Mouse (Mus musculus): ENCODE measurements around the gene Spag9. TPM values are rescaled to one million over a fixed set of nuclear protein-coding genes. Genes with fewer than 3 reads are reported as not detected.
A peak's percentile ranks its signal among the peaks of the same experiment; 100 is the strongest.

Spag9 gene
- polyA plus RNA-seq, 1 experiment from 2014 or later = 101 TPM

DNA sequence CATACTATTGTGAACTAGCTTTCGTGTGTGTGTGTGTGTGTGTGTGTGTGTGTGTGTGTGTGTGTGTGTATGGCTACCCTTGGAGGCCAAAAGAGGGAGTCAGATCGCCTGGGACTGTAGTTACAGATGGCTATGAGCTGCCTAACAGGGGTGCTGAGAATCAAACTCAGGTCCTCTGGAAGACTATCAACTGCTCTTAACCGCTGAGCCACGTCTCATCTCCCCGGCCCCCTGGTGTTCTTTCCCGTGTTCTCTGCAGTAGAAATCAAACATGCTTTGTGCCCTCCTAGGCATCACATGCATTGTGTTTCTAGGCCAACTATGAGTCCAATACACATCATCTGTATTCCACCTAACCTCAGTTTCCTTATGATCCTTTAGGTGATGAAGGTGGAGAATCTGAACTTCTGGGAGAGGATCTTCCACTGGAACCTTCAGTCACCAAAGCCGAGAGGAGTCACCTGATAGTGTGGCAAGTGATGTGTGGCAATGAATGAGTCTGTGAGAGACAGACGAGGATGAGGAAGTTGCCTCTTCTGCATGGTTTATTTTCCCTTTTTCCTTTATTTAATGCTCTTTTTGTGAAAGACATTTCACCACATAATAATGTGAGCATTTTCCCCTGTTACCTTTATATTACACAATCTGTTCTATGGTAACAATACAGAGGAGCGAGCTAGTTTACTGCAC is 126.6 kb downstream of the Spag9 start:
- H3K36me3 ChIP-seq (ENCODE audit: control insufficient read depth, insufficient read depth, low read length) = peaks cover 9% of the 10 kb centered on the region; the same call in 1 of the 2 replicates
- H3K4me2 ChIP-seq (ENCODE audit: low read depth, low read length, severe bottlenecking) = no peak overlapping the region
- H3K4me3 ChIP-seq (ENCODE audit: low read depth, low read length) = no peak overlapping the region
- WGBS = 93% methylated on average over 9 of the region's 9 CpGs
- ATAC-seq (replicated peaks; ENCODE audit: low FRiP score) (no peak), DNase-seq (ENCODE audit: low spot score) (no peak)
- H3K4me1 ChIP-seq (replicated peaks; ENCODE audit: control insufficient read depth, insufficient read depth, low read length) = no peaks in the 10 kb centered on the region
- no peak overlapping the region for H3K9ac ChIP-seq (ENCODE audit: low read length)
- H3K27ac ChIP-seq (ENCODE audit: low read depth, low read length) = no peak overlapping the region
- no peaks in the 10 kb centered on the region for H3K9me3 ChIP-seq (ENCODE audit: control insufficient read depth, low read length)
- H3K27me3 ChIP-seq (ENCODE audit: control insufficient read depth, insufficient read depth, low read length) = no peaks in the 10 kb centered on the region

DNA sequence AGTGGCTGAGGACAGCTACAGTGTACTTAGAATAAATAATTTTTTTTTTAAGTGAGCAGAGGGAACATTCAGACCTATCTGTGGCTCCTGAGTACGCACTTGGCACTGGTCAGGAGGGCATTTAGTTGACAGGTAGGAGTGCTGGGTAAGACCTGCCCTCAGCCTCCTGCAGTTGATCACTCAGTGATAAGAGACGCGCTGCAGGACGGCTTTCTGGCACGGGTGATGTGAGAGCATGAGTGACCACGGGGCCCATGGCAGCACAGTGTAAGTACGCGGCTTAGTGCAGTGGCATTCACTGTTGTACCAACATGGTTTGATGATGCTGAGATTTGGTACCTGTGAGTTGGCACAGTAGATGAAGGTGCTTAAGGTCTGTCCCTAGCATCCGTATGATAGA is 130.8 kb downstream of the Spag9 start:
- ATAC-seq (replicated peaks; ENCODE audit: low FRiP score) (no peak), DNase-seq (ENCODE audit: low spot score) (peak; percentile 47)
- no peak overlapping the region for H3K4me3 ChIP-seq (ENCODE audit: low read depth, low read length)
- H3K9ac ChIP-seq (ENCODE audit: low read length) = no peak overlapping the region
- peaks cover 2% of the 10 kb centered on the region; the same call in 1 of the 2 replicates for H3K4me1 ChIP-seq (replicated peaks; ENCODE audit: control insufficient read depth, insufficient read depth, low read length)
- no peak overlapping the region for H3K4me2 ChIP-seq (ENCODE audit: low read depth, low read length, severe bottlenecking)
- 93% methylated on average over 9 of the region's 9 CpGs for WGBS
- no peaks in the 10 kb centered on the region for H3K9me3 ChIP-seq (ENCODE audit: control insufficient read depth, low read length)
- H3K36me3 ChIP-seq (ENCODE audit: control insufficient read depth, insufficient read depth, low read length) = peaks cover 9% of the 10 kb centered on the region; the same call in 1 of the 2 replicates
- no peak overlapping the region for H3K27ac ChIP-seq (ENCODE audit: low read depth, low read length)
- no peaks in the 10 kb centered on the region for H3K27me3 ChIP-seq (ENCODE audit: control insufficient read depth, insufficient read depth, low read length)

DNA sequence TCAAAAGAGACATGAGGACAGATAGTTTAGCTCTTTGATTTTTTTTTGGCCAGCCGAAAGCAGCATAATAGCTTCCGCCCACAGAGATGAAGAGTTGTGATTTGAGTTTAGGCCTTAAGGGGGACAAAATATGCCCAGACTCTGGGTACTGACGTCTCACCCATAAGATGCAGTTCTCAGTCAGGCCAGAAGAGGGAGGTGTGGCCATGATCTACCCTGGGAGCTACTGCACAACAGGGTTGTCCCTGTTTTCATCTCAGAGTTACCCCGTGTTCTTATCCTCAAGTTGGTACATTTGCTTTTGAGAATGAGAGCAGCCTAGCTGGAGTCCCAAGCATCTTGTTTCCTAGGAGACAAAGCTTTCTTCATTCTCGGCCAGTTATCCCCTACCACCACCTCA is 132.1 kb downstream of the Spag9 start:
- ATAC-seq (replicated peaks; ENCODE audit: low FRiP score) = peak; percentile 65
- WGBS = 46% methylated on average over 5 of the region's 5 CpGs
- H3K27me3 ChIP-seq (ENCODE audit: control insufficient read depth, insufficient read depth, low read length) = no peaks in the 10 kb centered on the region

DNA sequence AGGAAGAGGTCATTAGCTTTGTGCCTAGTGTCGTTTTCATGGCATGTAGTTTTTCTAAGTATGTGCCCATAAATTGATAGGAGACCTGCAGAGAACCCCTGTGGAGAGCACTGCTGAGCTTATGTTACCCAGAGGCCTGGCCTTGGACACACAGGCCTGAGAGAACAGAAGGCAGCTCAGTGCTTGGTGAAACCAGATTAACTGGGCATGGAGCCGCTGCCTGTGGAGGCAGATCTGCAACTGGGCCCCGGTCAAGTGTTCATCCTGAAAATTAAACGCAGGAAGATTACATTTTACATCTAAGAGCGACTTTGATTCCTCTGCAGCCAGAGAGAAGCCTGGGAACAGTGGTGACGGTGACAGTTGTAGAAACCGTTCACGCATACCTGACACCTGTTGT is 132.6 kb downstream of the Spag9 start:
- DNase-seq (ENCODE audit: low spot score) (peak; percentile 48), ATAC-seq (replicated peaks; ENCODE audit: low FRiP score) (no peak)
- Histone ChIP-seq H3K27me3 (ENCODE audit: control insufficient read depth, insufficient read depth, low read length) (no peaks in the 10 kb centered on the region), H3K4me2 (ENCODE audit: low read depth, low read length, severe bottlenecking) (no peak overlapping the region), H3K27ac (ENCODE audit: low read depth, low read length) (no peak overlapping the region), H3K9ac (ENCODE audit: low read length) (no peak overlapping the region), H3K4me1 (replicated peaks; ENCODE audit: control insufficient read depth, insufficient read depth, low read length) (peaks cover 2% of the 10 kb centered on the region; the same call in 1 of the 2 replicates), H3K4me3 (ENCODE audit: low read depth, low read length) (no peak overlapping the region), H3K36me3 (ENCODE audit: control insufficient read depth, insufficient read depth, low read length) (peaks cover 5% of the 10 kb centered on the region; the same call in 1 of the 2 replicates), H3K9me3 (ENCODE audit: control insufficient read depth, low read length) (no peaks in the 10 kb centered on the region)
- 90% methylated on average over 8 of the region's 8 CpGs for WGBS

More for the DNA sequence above, 132.1 kb downstream of the Spag9 start:
- Histone ChIP-seq H3K27ac (ENCODE audit: low read depth, low read length) (no peak overlapping the region), H3K9ac (ENCODE audit: low read length) (no peak overlapping the region), H3K4me1 (replicated peaks; ENCODE audit: control insufficient read depth, insufficient read depth, low read length) (peaks cover 2% of the 10 kb centered on the region; the same call in 1 of the 2 replicates), H3K4me2 (ENCODE audit: low read depth, low read length, severe bottlenecking) (no peak overlapping the region), H3K4me3 (ENCODE audit: low read depth, low read length) (no peak overlapping the region), H3K36me3 (ENCODE audit: control insufficient read depth, insufficient read depth, low read length) (peaks cover 5% of the 10 kb centered on the region; the same call in 1 of the 2 replicates), H3K9me3 (ENCODE audit: control insufficient read depth, low read length) (no peaks in the 10 kb centered on the region)
- DNase-seq (ENCODE audit: low spot score) = peak; percentile 87

DNA sequence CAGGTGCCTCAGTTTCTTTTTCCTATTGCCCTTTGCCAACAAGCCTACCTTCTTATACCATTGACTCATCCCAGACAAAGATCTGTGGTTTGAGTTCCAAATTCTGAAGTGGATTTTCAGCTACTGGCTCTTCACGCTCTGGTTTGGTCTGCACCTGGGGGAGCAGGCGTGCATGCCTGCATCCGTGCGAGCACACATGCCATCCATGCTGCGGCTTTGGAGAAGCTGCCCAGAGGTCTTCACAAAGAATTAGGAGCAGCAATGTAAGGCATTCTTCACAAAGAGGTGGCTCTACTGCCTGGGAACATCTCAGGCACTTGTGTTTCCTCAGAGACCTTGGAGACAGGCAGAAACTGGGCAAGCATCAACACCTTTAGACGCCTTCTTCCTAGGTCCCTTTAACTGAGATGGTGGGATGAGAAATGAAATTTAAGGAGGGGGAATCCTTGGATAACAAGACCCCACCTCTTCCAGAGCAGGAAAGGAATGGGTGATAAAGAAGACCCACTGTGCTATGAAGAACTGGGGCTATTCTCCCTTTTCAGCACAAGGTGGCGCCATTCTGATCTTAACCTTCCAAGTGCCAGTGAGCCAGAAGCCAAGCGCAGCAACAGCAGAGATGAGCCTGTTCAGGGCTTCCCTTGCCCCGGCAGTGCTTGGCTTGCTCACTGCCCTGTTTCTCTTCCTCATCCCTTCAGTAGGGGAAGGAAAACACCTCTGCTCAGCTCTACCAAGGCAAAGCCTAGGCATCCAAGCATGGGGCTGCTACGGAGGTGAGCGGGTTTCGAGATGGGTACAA is 133.6 kb downstream of the Spag9 start:
- Histone ChIP-seq H3K4me1 (replicated peaks; ENCODE audit: control insufficient read depth, insufficient read depth, low read length) (peaks cover 8% of the 10 kb centered on the region; the same call in 1 of the 2 replicates), H3K27me3 (ENCODE audit: control insufficient read depth, insufficient read depth, low read length) (no peaks in the 10 kb centered on the region), H3K4me3 (ENCODE audit: low read depth, low read length) (no peak overlapping the region), H3K36me3 (ENCODE audit: control insufficient read depth, insufficient read depth, low read length) (peaks cover 5% of the 10 kb centered on the region; the same call in 1 of the 2 replicates), H3K9ac (ENCODE audit: low read length) (no peak overlapping the region; the same call in 1 of the 2 replicates), H3K27ac (ENCODE audit: low read depth, low read length) (no peak overlapping the region), H3K9me3 (ENCODE audit: control insufficient read depth, low read length) (no peaks in the 10 kb centered on the region), H3K4me2 (ENCODE audit: low read depth, low read length, severe bottlenecking) (no peak overlapping the region)
- 0 out of 2 replicates have a peak, but pooled peaks have one; percentile 25 for ATAC-seq (replicated peaks; ENCODE audit: low FRiP score)
- DNase-seq (ENCODE audit: low spot score) = peak; percentile 77
- WGBS = 64% methylated on average over 12 of the region's 12 CpGs

DNA sequence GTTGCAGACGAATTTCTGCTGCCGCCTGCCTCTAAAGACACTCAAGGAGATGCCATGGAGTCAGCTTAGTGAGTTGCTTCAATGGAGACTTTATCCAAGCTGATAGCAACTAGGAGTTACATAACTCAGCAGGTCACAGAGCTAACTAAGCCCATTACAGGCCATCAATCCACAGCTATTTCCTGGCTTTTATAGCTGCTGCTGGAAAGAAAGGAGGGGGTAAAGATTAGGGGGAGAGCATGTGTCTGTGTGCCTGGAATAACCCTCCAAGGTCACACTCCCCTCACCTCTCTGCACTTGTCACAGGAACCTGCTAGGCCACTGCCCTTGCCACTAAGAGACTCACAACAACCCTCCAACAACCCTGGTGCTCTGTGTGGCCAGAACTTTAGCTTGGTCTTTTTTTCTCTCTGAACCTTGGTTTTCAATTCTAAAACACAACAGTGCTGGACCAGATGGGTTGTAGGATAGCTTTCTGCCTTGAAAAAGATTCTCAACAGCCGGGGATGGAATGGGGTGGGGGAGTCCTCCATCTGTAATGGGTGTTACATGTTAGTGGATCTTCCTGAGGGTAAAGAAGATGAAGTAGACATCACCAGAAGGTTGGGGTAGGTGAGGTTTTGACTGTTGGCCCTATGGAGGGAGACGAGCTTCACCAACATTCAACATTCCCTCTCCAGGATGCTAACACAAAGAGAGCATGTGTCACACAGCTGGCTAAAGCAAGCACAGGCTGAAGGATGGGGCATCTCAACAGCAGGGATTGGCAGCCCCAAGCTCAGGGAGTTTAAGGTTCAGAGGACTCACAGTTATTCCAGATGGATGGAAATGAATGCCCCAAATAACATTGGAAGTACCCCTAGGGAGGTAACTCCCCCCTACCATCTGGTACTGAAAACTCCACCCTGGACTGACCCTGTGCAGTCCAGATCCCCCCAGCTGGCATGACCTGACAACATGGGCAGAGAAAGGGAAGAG is 134.5 kb downstream of the Spag9 start:
- H3K9ac ChIP-seq (ENCODE audit: low read length) = no peak overlapping the region; the same call in 1 of the 2 replicates
- no peaks in the 10 kb centered on the region for H3K9me3 ChIP-seq (ENCODE audit: control insufficient read depth, low read length)
- H3K27me3 ChIP-seq (ENCODE audit: control insufficient read depth, insufficient read depth, low read length) = no peaks in the 10 kb centered on the region
- H3K4me2 ChIP-seq (ENCODE audit: low read depth, low read length, severe bottlenecking) = no peak overlapping the region
- ATAC-seq (replicated peaks; ENCODE audit: low FRiP score) (no peak), DNase-seq (ENCODE audit: low spot score) (peak; percentile 41)
- H3K4me1 ChIP-seq (replicated peaks; ENCODE audit: control insufficient read depth, insufficient read depth, low read length) = peaks cover 8% of the 10 kb centered on the region; the same call in 1 of the 2 replicates
- no peak overlapping the region for H3K4me3 ChIP-seq (ENCODE audit: low read depth, low read length)
- peaks cover 4% of the 10 kb centered on the region; the same call in 1 of the 2 replicates for H3K36me3 ChIP-seq (ENCODE audit: control insufficient read depth, insufficient read depth, low read length)
- WGBS = 65% methylated on average over 4 of the region's 4 CpGs
- no peak overlapping the region for H3K27ac ChIP-seq (ENCODE audit: low read depth, low read length)

DNA sequence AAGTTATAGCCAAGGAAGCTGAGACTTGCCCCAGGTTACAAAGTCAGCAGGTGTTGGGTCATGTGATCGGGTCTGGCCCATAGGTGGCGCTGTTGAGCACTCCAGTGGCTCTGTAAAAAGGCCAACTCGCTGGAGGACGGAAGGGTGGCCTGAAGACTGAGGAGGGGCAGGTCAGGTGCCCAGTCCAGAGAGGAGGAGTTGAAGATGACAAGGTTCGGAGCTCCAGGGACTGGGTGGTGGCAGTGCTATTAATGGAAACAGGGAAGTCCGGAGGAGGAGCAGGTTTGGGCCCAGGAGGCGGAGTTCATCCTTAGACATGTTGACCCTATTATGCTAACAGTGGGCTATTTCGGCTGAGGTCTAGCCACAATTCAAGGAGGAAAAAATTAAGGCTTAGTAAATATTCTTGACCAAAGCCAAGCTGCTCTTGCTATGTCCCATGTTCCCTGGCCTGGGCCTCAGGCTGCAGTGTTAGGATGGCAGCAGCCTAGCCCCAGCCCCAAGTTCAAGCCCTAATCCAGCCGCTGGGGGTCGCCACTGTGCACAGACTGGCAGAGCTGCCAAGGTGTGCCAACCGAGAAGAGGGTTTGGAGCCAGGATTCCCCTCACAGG is 137.6 kb downstream of the Spag9 start:
- H3K36me3 ChIP-seq (ENCODE audit: control insufficient read depth, insufficient read depth, low read length) = peaks cover 2% of the 10 kb centered on the region; the same call in 1 of the 2 replicates
- H3K27ac ChIP-seq (ENCODE audit: low read depth, low read length) = no peak overlapping the region

More for the DNA sequence above, 137.6 kb downstream of the Spag9 start:
- peak; percentile 74 for ATAC-seq (replicated peaks; ENCODE audit: low FRiP score)
- 20% methylated on average over 11 of the region's 11 CpGs for WGBS
- peak; percentile 92 for DNase-seq (ENCODE audit: low spot score)
- Histone ChIP-seq H3K27me3 (ENCODE audit: control insufficient read depth, insufficient read depth, low read length) (no peaks in the 10 kb centered on the region), H3K9me3 (ENCODE audit: control insufficient read depth, low read length) (no peaks in the 10 kb centered on the region), H3K4me3 (ENCODE audit: low read depth, low read length) (no peak overlapping the region), H3K9ac (ENCODE audit: low read length) (no peak overlapping the region), H3K4me1 (replicated peaks; ENCODE audit: control insufficient read depth, insufficient read depth, low read length) (peaks cover 8% of the 10 kb centered on the region; the same call in 1 of the 2 replicates), H3K4me2 (ENCODE audit: low read depth, low read length, severe bottlenecking) (no peak overlapping the region)
